Mouse (Mus musculus) embryonic facial prominence, embryonic 15.5 days (tissue): ENCODE data around the gene Pbdc1. TPM values are rescaled to one million over a fixed set of nuclear protein-coding genes. Genes with fewer than 3 reads are reported as not detected.
"Not testable (repeated sequence)": the region's sequence is repeated elsewhere in the genome, so short reads cannot be mapped to it uniquely, and the experiment has no call there.

Experiments
- ATAC-seq: fragments of 200-750 bp; cut with Nextera tagmentation; 2 replicates; pipeline ENCODE4 v1.8.0; 2017; ENCODE audit warnings: low read depth, moderate TSS enrichment; ENCODE audit not compliant: insufficient number of reproducible peaks, low FRiP score, low TSS enrichment
- H3K27ac ChIP-seq: fragments of 300-500 bp; sonication (generic); replicated peaks from 2 replicates; pipeline ENCODE4 v1.5.1; 2015; ENCODE audit warnings: mild to moderate bottlenecking, inconsistent platforms
- H3K27me3 ChIP-seq: fragments of 300-500 bp; sonication (generic); 2 replicates; pipeline ENCODE4 v1.6.1; 2015; ENCODE audit warnings: inconsistent platforms
- H3K36me3 ChIP-seq: fragments of 300-500 bp; sonication (generic); 2 replicates; pipeline ENCODE4 v1.6.1; 2015; ENCODE audit warnings: mild to moderate bottlenecking, inconsistent platforms
- H3K4me1 ChIP-seq: fragments of 300-500 bp; sonication (generic); 2 replicates; pipeline ENCODE4 v1.6.1; 2015; ENCODE audit warnings: inconsistent platforms
- H3K4me2 ChIP-seq: fragments of 300-500 bp; sonication (generic); replicated peaks from 2 replicates; pipeline ENCODE4 v1.6.1; 2015; ENCODE audit warnings: mild to moderate bottlenecking, inconsistent platforms
- H3K4me3 ChIP-seq: fragments of 300-500 bp; sonication (generic); replicated peaks from 2 replicates; pipeline ENCODE4 v1.5.1; 2015; ENCODE audit warnings: mild to moderate bottlenecking, inconsistent platforms
- H3K9ac ChIP-seq: fragments of 300-500 bp; sonication (generic); 2 replicates; pipeline ENCODE4 v1.6.1; 2015; ENCODE audit warnings: inconsistent platforms
- H3K9me3 ChIP-seq: fragments of 300-500 bp; sonication (generic); replicated peaks from 2 replicates; pipeline ENCODE4 v1.6.1; 2016; ENCODE audit warnings: inconsistent platforms
- WGBS: fragments of 180-500 bp; shearing (Covaris S2); methylation state at CpG from one replicate; pipeline ENCODE4 v1.1.7; 2015; 5-methylcytosine and 5-hydroxymethylcytosine counted together
- polyA plus RNA-seq: library from polyadenylated mRNA; unstranded; fragments of >200 nt; fragmentation: Nextera tagmentation; extraction: Ambion mirVana; gene quantifications from 2 replicates; pipeline ENCODE4 v1.2.1, GENCODE M21; 2015

Gene Pbdc1
- polyA plus RNA-seq, 1 experiment from 2014 or later, result 59.6 TPM

GRCm38 (mm10) chrX:105121227-105121865 lies 41.8 kb downstream of the Pbdc1 start:
- H3K36me3 ChIP-seq, result no peaks in the 10 kb centered on the region
- H3K27me3 ChIP-seq, result peaks cover 14% of the 10 kb centered on the region
- no peaks in the 10 kb centered on the region for H3K4me1 ChIP-seq
- 16% methylated on average over 38 of the region's 38 CpGs for WGBS
- no peaks in the 10 kb centered on the region for H3K9me3 ChIP-seq
- H3K4me2 ChIP-seq, result peak overlapping the region; percentile 70
- H3K4me3 ChIP-seq, result peak overlapping the region; percentile 58
- H3K27ac ChIP-seq, result no peak overlapping the region
- ATAC-seq, result peak; percentile 78
- H3K9ac ChIP-seq, result peak overlapping the region; percentile 59; the same call in 1 of the 2 replicates

- Histone ChIP-seq H3K36me3 (no peaks in the 10 kb centered on the region), H3K4me1 (no peaks in the 10 kb centered on the region), H3K9me3 (no peaks in the 10 kb centered on the region), H3K27ac (no peak overlapping the region), H3K27me3 (peaks cover 14% of the 10 kb centered on the region), H3K4me2 (no peak overlapping the region), H3K4me3 (no peak overlapping the region), H3K9ac (no peak overlapping the region)
- 7% methylated on average over 2 of the region's 3 CpGs for WGBS
- no peak for ATAC-seq
Measured at GRCm38 (mm10) chrX:105124903-105125302, 45.3 kb downstream of the Pbdc1 start.

GRCm38 (mm10) chrX:105151872-105152461 lies 72.4 kb downstream of the Pbdc1 start:
- 48% methylated on average over 22 of the region's 26 CpGs for WGBS
- ATAC-seq, result no peak
- Histone ChIP-seq H3K4me3 (peak overlapping the region; percentile 16; the same call in 1 of the 2 replicates), H3K4me1 (no peaks in the 10 kb centered on the region), H3K9me3 (no peaks in the 10 kb centered on the region), H3K4me2 (peak overlapping the region; percentile 34), H3K27me3 (peaks cover 3% of the 10 kb centered on the region), H3K36me3 (no peaks in the 10 kb centered on the region), H3K9ac (no peak overlapping the region), H3K27ac (no peak overlapping the region)

- peaks cover 10% of the 10 kb centered on the region; the same call in 1 of the 2 replicates for H3K27me3 ChIP-seq
- WGBS, result 73% methylated on average over 6 of the region's 6 CpGs
- H3K36me3 ChIP-seq, ATAC-seq, H3K4me2 ChIP-seq, H3K4me3 ChIP-seq, H3K9me3 ChIP-seq, H3K27ac ChIP-seq, H3K4me1 ChIP-seq, H3K9ac ChIP-seq: not testable (repeated sequence)
Measured at GRCm38 (mm10) chrX:105165007-105165406, 85.5 kb downstream of the Pbdc1 start.

Other genes starting within 250 kb of the Pbdc1 start
- gene Magee2, start 222.5 kb upstream of the Pbdc1 start, polyA plus RNA-seq, result 5.0 and 5.9 TPM in 2 replicates
- 26.2 and 27.1 TPM in 2 replicates for gene Magee1, start 40.6 kb downstream of the Pbdc1 start, polyA plus RNA-seq